Mouse (Mus musculus) liver, adult 2 months (tissue): ENCODE results near the gene Sept5. TPM values are rescaled to one million over a fixed set of nuclear protein-coding genes. Genes with fewer than 3 reads are reported as not detected.

Source experiments
- DNase-seq: peaks from one replicate; pipeline ENCODE4 v3.0.0-alpha.2; 2011; ENCODE audit warnings: low read depth, low spot score; ENCODE audit errors: extremely low read depth
- H3K27ac ChIP-seq: fragments of 200-500 bp; replicated peaks from 2 replicates; pipeline ENCODE4 v1.5.1; 2012; ENCODE audit warnings: low read depth, mild to moderate bottlenecking, control low read depth, inconsistent platforms, low read length; ENCODE audit not compliant: insufficient read depth
- H3K27me3 ChIP-seq: fragments of 200-500 bp; 2 replicates; pipeline ENCODE4 v1.6.1; 2012; ENCODE audit warnings: mild to moderate bottlenecking, moderate library complexity, low read length, inconsistent platforms; ENCODE audit not compliant: control insufficient read depth, insufficient read depth
- H3K36me3 ChIP-seq: fragments of 200-500 bp; 2 replicates; pipeline ENCODE4 v1.6.1; 2012; ENCODE audit warnings: low read length, inconsistent platforms; ENCODE audit not compliant: control insufficient read depth, insufficient read depth
- H3K4me1 ChIP-seq: fragments of 200-500 bp; 2 replicates; pipeline ENCODE4 v1.6.1; 2011; ENCODE audit warnings: low read length; ENCODE audit not compliant: control insufficient read depth, insufficient read depth
- H3K4me3 ChIP-seq: fragments of 200-500 bp; 2 replicates; pipeline ENCODE4 v1.5.1; 2011; ENCODE audit warnings: low read depth, mild to moderate bottlenecking, control low read depth, low read length, moderate library complexity; ENCODE audit not compliant: insufficient read depth
- H3K79me2 ChIP-seq: fragments of 200-500 bp; 2 replicates; pipeline ENCODE4 v1.6.1; 2012; ENCODE audit warnings: inconsistent platforms, mild to moderate bottlenecking, low read length, moderate library complexity; ENCODE audit not compliant: control insufficient read depth, insufficient read depth
- H3K9ac ChIP-seq: fragments of 200-500 bp; 2 replicates; pipeline ENCODE4 v1.6.1; 2012; ENCODE audit warnings: low read depth, mild to moderate bottlenecking, control low read depth, inconsistent platforms, low read length
- CTCF ChIP-seq: fragments of 200-500 bp; IDR thresholded peaks from 2 replicates; pipeline ENCODE4 v1.5.1; 2011; ENCODE audit warnings: low read depth, low read length, control low read depth
- POLR2A ChIP-seq: fragments of 200-500 bp; IDR thresholded peaks from 2 replicates; pipeline ENCODE4 v1.6.1; 2011; ENCODE audit warnings: low read length, control low read depth; ENCODE audit not compliant: insufficient read depth; ENCODE audit errors: extremely low read depth
- WGBS: fragments of 180-500 bp; shearing (Covaris S2); methylation state at CpG from one replicate; pipeline ENCODE4 v1.1.7; 2018; 5-methylcytosine and 5-hydroxymethylcytosine counted together
- polyA plus RNA-seq: library from polyadenylated mRNA; depleted of rRNA; stranded (reverse); fragments of >200 nt; gene quantifications from 2 replicates; pipeline ENCODE4 v1.2.3, GENCODE M21; 2012
- total RNA-seq: library from RNA; depleted of rRNA; stranded (reverse); fragments of >200 nt; gene quantifications from 2 replicates; pipeline ENCODE4 v1.2.3, GENCODE M21; 2014

The Sept5 gene
- total and polyA plus RNA-seq, 2 experiments: 0.18 to 0.87 TPM

DNA sequence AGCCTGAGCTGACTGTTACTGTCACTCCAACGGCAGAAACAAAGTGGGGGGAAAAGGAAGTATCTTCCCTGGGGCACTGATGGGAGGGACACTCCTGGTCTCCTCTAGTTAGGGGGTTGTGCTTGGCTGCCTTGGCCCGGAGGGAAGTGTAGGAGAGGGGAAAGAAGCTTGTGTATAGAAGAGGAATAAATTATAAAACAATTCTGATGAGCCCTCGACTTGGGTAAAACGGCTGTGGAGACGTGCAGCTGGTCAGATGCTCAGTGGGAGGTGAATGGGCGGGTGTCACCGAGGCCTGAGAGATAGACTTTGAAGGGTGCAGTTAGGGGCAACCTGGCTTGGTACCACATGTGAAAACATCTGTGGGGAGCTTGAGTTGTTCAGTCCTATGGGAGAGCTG, 1.4 kb upstream of the Sept5 start:
- peaks cover 1% of the 10 kb centered on the region; the same call in 1 of the 2 replicates for H3K27me3 ChIP-seq
- no peaks in the 10 kb centered on the region for H3K36me3 ChIP-seq
- H3K4me1 ChIP-seq: peaks cover 2% of the 10 kb centered on the region
- TF ChIP-seq CTCF: no peak
- TF ChIP-seq POLR2A: no peak
- WGBS: 70% methylated on average over 7 of the region's 7 CpGs
- H3K27ac ChIP-seq: no peak overlapping the region
- no peak for DNase-seq
- H3K4me3 ChIP-seq: no peak overlapping the region
- no peaks in the 10 kb centered on the region for H3K79me2 ChIP-seq
- H3K9ac ChIP-seq: no peak overlapping the region

GRCm38 (mm10) chr16:18630291-18630690, 537 bp upstream of the Sept5 start:
- DNase-seq: no peak
- Histone ChIP-seq H3K79me2 (no peaks in the 10 kb centered on the region), H3K4me3 (no peak overlapping the region), H3K27me3 (peaks cover 5% of the 10 kb centered on the region; the same call in 1 of the 2 replicates), H3K4me1 (peaks cover 2% of the 10 kb centered on the region), H3K36me3 (no peaks in the 10 kb centered on the region), H3K9ac (no peak overlapping the region), H3K27ac (no peak overlapping the region)
- WGBS: 81% methylated on average over 5 of the region's 5 CpGs
- TF ChIP-seq CTCF: no peak
- TF ChIP-seq POLR2A: no peak

DNA sequence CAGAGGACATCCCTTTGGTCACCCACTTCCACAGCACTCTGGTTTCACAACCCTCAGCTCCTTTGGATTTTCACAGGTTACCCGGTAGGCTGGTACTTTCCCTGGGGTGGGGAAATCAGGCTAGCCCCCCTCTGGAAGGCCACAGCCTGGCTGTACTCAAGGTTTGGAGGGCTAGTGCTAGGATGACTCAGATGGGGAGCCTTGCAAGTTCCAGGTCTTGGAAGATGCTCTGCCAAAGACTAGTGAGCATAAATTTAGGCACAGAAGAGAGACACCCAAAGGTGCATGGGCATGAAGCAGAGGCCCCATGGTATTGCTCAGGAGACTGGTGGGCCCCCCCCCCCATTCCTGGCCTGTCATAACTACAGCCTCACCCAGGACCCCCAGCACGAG, 810 bp downstream of the Sept5 start:
- H3K36me3 ChIP-seq: no peaks in the 10 kb centered on the region
- WGBS: 57% methylated on average over 2 of the region's 2 CpGs
- no peak for TF ChIP-seq POLR2A
- TF ChIP-seq CTCF: no peak
- DNase-seq: no peak
- H3K4me1 ChIP-seq: peaks cover 2% of the 10 kb centered on the region
- H3K27me3 ChIP-seq: peaks cover 5% of the 10 kb centered on the region; the same call in 1 of the 2 replicates
- H3K79me2 ChIP-seq: no peaks in the 10 kb centered on the region
- H3K27ac ChIP-seq: no peak overlapping the region
- peak overlapping the region; percentile 74; the same call in 1 of the 2 replicates for H3K4me3 ChIP-seq
- 0 out of 2 replicates have a peak overlapping the region, but pooled peaks have one; percentile 64 for H3K9ac ChIP-seq

GRCm38 (mm10) chr16:18628206-18628947, 1.4 kb downstream of the Sept5 start:
- Histone ChIP-seq H3K9ac (no peak overlapping the region), H3K36me3 (no peaks in the 10 kb centered on the region), H3K27me3 (peaks cover 5% of the 10 kb centered on the region; the same call in 1 of the 2 replicates), H3K27ac (no peak overlapping the region), H3K79me2 (no peaks in the 10 kb centered on the region), H3K4me3 (no peak overlapping the region), H3K4me1 (peaks cover 2% of the 10 kb centered on the region)
- TF ChIP-seq CTCF (no peak), POLR2A (no peak)
- no peak for DNase-seq
- 94% methylated on average over 7 of the region's 7 CpGs for whole genome bisulfite sequencing

DNA sequence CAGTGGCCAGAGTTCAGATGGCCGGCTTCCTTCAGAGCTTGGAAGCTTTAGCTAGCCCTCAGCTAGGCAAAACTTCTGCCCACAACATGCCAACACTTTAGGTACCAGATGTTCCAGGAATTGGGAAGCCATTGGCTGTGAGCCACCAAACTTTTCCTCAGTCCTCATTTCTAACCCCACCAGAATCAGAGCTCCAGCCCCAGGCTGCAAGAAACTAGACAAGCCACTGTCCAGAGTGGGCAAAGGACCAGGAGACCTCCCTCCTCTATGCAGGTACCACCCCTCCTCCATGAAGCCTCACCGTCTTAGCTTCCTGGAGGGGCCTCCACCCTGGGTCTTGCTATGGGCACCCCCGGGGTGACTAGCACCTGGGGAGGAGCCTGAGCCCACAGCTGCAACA, 2.6 kb downstream of the Sept5 start:
- Histone ChIP-seq H3K27me3 (peaks cover 13% of the 10 kb centered on the region), H3K4me1 (peaks cover 2% of the 10 kb centered on the region), H3K4me3 (no peak overlapping the region), H3K9ac (no peak overlapping the region), H3K79me2 (no peaks in the 10 kb centered on the region), H3K36me3 (no peaks in the 10 kb centered on the region), H3K27ac (no peak overlapping the region)
- WGBS: 65% methylated on average over 3 of the region's 3 CpGs
- TF ChIP-seq POLR2A: no peak
- TF ChIP-seq CTCF: no peak
- DNase-seq: no peak

DNA sequence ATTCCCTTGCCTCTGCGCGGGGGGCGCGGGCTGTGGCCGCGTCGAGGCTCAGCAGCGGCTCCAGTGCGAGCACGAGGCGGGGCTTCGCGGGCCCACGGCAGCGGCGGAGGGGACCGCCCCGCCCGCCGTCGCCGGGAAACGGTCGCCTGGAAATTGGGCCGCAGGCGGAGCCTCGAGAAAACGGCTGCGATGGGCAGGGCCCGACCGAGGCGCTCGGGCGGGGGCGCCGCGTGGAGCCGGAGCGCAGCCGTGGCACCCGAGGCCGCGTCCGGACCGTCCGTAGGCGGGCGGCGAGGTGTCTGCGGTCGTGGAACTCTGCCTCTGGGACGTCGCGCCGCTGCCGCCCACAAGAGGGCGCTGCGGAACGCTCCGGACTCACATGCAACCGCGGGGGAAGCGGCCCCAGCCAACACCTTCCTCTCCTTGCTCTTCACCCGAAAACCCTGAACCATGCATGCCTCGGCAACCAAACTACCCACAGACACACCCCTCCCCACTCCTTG, 3.3 kb downstream of the Sept5 start, which contains the start of gene Gm49601:
Gene Gm49601, minus strand, starts transcription at position 52 of the 503 bp plus-strand sequence.
- H3K79me2 ChIP-seq: no peaks in the 10 kb centered on the region
- peak; percentile 21 for DNase-seq
- H3K27ac ChIP-seq: no peak within 1 kb of the TSS
- peak; percentile 88 for TF ChIP-seq CTCF
- TF ChIP-seq POLR2A: no peak
- peak within 1 kb of the TSS; percentile 43; the same call in 1 of the 2 replicates for H3K4me3 ChIP-seq
- H3K4me1 ChIP-seq: peaks cover 2% of the 10 kb centered on the region
- WGBS: 1% methylated on average over 55 of the region's 65 CpGs
- no peaks in the 10 kb centered on the region for H3K36me3 ChIP-seq
- H3K27me3 ChIP-seq: peaks cover 15% of the 10 kb centered on the region
- H3K9ac ChIP-seq: peak within 1 kb of the TSS; percentile 52
